ENCODE assay signal across 9 mouse cellular contexts in genomic region chrX:144687742-144688141, GRCm38 (mm10). TPM values are rescaled to one million over a fixed set of nuclear protein-coding genes. Genes with fewer than 3 reads are reported as not detected.
DNase-seq lines count a peak whose midpoint lies in the region; ATAC-seq and TF ChIP-seq lines count a peak whose summit lies in the region.
"Had no signal": no experiment of that assay in that cellular context is flagged by ENCODE, and none has a peak within 500 bp of the region (broad histone marks: within the 10 kb centered on the region; RNA-seq: fewer than 3 reads in every experiment).

No protein-coding gene starts in this region.

- no peak for TF ChIP-seq EP300 in heart, adult 2 months (IDR thresholded peaks at IDR 0.05; ENCODE audit: insufficient read depth, low read depth, low read length)

- ATAC-seq in heart, embryonic 11.5 days (replicated peaks; ENCODE audit: insufficient number of reproducible peaks, low FRiP score, low TSS enrichment): no peak
- ATAC-seq in limb, embryonic 15.5 days (ENCODE audit: insufficient number of reproducible peaks, low FRiP score, low TSS enrichment, low read depth): no peak
- ATAC-seq in megakaryocyte-erythroid progenitor cell, adult 5-6 weeks (replicated peaks; ENCODE audit: low FRiP score, low TSS enrichment, poor library complexity, severe bottlenecking): no peak

- no peak overlapping the region for H3K27ac ChIP-seq in heart, embryonic 11.5 days (ENCODE audit: low read depth, low read length)
- H3K27ac ChIP-seq in heart, adult 2 months: no peak overlapping the region
- H3K27ac ChIP-seq in forebrain, embryonic 10.5 days: no peak overlapping the region
- H3K27ac ChIP-seq in limb, embryonic 15.5 days: no peak overlapping the region

- no peaks in the 10 kb centered on the region for H3K79me2 ChIP-seq in heart, adult 2 months (replicated peaks; ENCODE audit: control insufficient read depth, insufficient read depth, low read length)

- H3K9me3 ChIP-seq in heart, embryonic 11.5 days (replicated peaks; ENCODE audit: control insufficient read depth, low read length): no peaks in the 10 kb centered on the region
- no peaks in the 10 kb centered on the region for H3K9me3 ChIP-seq in forebrain, embryonic 10.5 days
- no peaks in the 10 kb centered on the region for H3K9me3 ChIP-seq in limb, embryonic 15.5 days

- TF ChIP-seq CTCF in heart, adult 2 months (IDR thresholded peaks at IDR 0.05): no peak

- H3K36me3 ChIP-seq in heart, embryonic 11.5 days (ENCODE audit: control insufficient read depth, insufficient read depth, low read length): no peaks in the 10 kb centered on the region
- no peaks in the 10 kb centered on the region for H3K36me3 ChIP-seq in heart, adult 2 months (ENCODE audit: control insufficient read depth, insufficient read depth, low read length)
- no peaks in the 10 kb centered on the region for H3K36me3 ChIP-seq in forebrain, embryonic 10.5 days (replicated peaks)
- H3K36me3 ChIP-seq in limb, embryonic 15.5 days: no peaks in the 10 kb centered on the region

- no peak for TF ChIP-seq POLR2A in heart, adult 2 months (IDR thresholded peaks at IDR 0.05; ENCODE audit: insufficient read depth, low read depth, low read length)

- H3K4me3 ChIP-seq in heart, embryonic 11.5 days (ENCODE audit: low read depth, low read length): peak overlapping the region; percentile 50
- H3K4me3 ChIP-seq in heart, adult 2 months: no peak overlapping the region
- H3K4me3 ChIP-seq in forebrain, embryonic 10.5 days: peak overlapping the region; percentile 56
- peak overlapping the region; percentile 40 for H3K4me3 ChIP-seq in limb, embryonic 15.5 days

- no peak overlapping the region for H3K9ac ChIP-seq in heart, embryonic 11.5 days (ENCODE audit: low read depth, low read length)
- H3K9ac ChIP-seq in heart, adult 2 months (ENCODE audit: low read depth, low read length): no peak overlapping the region
- no peak overlapping the region for H3K9ac ChIP-seq in limb, embryonic 15.5 days

- DNase-seq in heart, adult 2 months: no peak
- DNase-seq in R1 (ENCODE audit: low read depth, low spot score): peak; percentile 4
- DNase-seq in forebrain, embryonic 10.5 days (ENCODE audit: extremely low spot score, low spot score): peak; percentile 14
- DNase-seq in urinary bladder, postnatal 36 days (ENCODE audit: low spot score in 2 of 2): no peak
- DNase-seq in urinary bladder, adult 2 months (ENCODE audit: low spot score): no peak

- no peaks in the 10 kb centered on the region for H3K4me1 ChIP-seq in heart, embryonic 11.5 days (ENCODE audit: control insufficient read depth, insufficient read depth, low read length)
- no peaks in the 10 kb centered on the region for H3K4me1 ChIP-seq in heart, adult 2 months (ENCODE audit: control insufficient read depth, insufficient read depth, low read length)
- 0 out of 2 replicates have a peak, but pooled peaks cover 4% of the 10 kb centered on the region for H3K4me1 ChIP-seq in forebrain, embryonic 10.5 days
- no peaks in the 10 kb centered on the region for H3K4me1 ChIP-seq in limb, embryonic 15.5 days

- peaks cover 9% of the 10 kb centered on the region; the same call in 1 of the 2 replicates for H3K27me3 ChIP-seq in heart, embryonic 11.5 days (ENCODE audit: control insufficient read depth, insufficient read depth, low read length)
- peaks cover 1% of the 10 kb centered on the region; the same call in 1 of the 2 replicates for H3K27me3 ChIP-seq in heart, adult 2 months (ENCODE audit: control insufficient read depth, insufficient read depth, low read length)
- H3K27me3 ChIP-seq in forebrain, embryonic 10.5 days (ENCODE audit: poor library complexity, severe bottlenecking): peaks cover 80% of the 10 kb centered on the region
- H3K27me3 ChIP-seq in limb, embryonic 15.5 days: peaks cover 48% of the 10 kb centered on the region

- intact Hi-C loops in heart, adult 2 months (cut with DNase I): no loop called here

- WGBS in heart, embryonic 11.5 days (ENCODE audit: insufficient replicate concordance): 23% methylated on average over 20 of the region's 20 CpGs
- 28% methylated on average over 20 of the region's 20 CpGs for WGBS in heart, adult 2 months
- 23% methylated on average over 20 of the region's 20 CpGs for WGBS in forebrain, embryonic 10.5 days
- 37% methylated on average over 20 of the region's 20 CpGs for WGBS in limb, embryonic 15.5 days

- H3K4me2 ChIP-seq in heart, embryonic 11.5 days: peak overlapping the region; percentile 65
- peak overlapping the region; percentile 61 for H3K4me2 ChIP-seq in limb, embryonic 15.5 days

RNA-seq across cellular contexts. Expression of gene Trpc5, which starts 0.2 kb away (rescaled TPM):
- 0.56 and 0.86 TPM in 2 replicates for polyA plus RNA-seq in heart, embryonic 11.5 days (2014; fragmentation: Nextera tagmentation; extraction: Ambion mirVana)
- not detected for total RNA-seq in heart, adult 2 months (2021)
- not detected in 2 replicates for polyA plus RNA-seq in heart, adult 2 months (2012; rRNA removed)
- 0.06 TPM in 1 of 2 replicates, not detected in the other for polyA plus RNA-seq in forebrain, embryonic 10.5 days (2016; fragmentation: Nextera tagmentation; extraction: Ambion mirVana)
- 0.24 and 0.28 TPM in 2 replicates for polyA plus RNA-seq in limb, embryonic 15.5 days (2015; fragmentation: Nextera tagmentation; extraction: Ambion mirVana)
- not detected in 2 replicates for total RNA-seq in megakaryocyte-erythroid progenitor cell, adult 5-6 weeks (2014; fragmentation: Nextera tagmentation)
- not detected in 2 replicates for total RNA-seq in megakaryocyte-erythroid progenitor cell, adult 5-6 weeks (2017)
- not detected in 2 replicates for polyA plus RNA-seq in urinary bladder, adult 2 months (2012; rRNA removed)

RNA-seq across cellular contexts. Expression of gene Rtl4, which starts 1.0 kb away (rescaled TPM):
- polyA plus RNA-seq in heart, embryonic 11.5 days (2014; fragmentation: Nextera tagmentation; extraction: Ambion mirVana): 0.80 and 1.2 TPM in 2 replicates
- not detected for total RNA-seq in heart, adult 2 months (2021)
- not detected in 2 replicates for polyA plus RNA-seq in heart, adult 2 months (2012; rRNA removed)
- 0.09 and 0.11 TPM in 2 replicates for polyA plus RNA-seq in forebrain, embryonic 10.5 days (2016; fragmentation: Nextera tagmentation; extraction: Ambion mirVana)
- 0.65 and 0.81 TPM in 2 replicates for polyA plus RNA-seq in limb, embryonic 15.5 days (2015; fragmentation: Nextera tagmentation; extraction: Ambion mirVana)
- not detected in 2 replicates for total RNA-seq in megakaryocyte-erythroid progenitor cell, adult 5-6 weeks (2014; fragmentation: Nextera tagmentation)
- not detected in 2 replicates for total RNA-seq in megakaryocyte-erythroid progenitor cell, adult 5-6 weeks (2017)
- polyA plus RNA-seq in urinary bladder, adult 2 months (2012; rRNA removed): 0.08 and 0.12 TPM in 2 replicates
- total RNA-seq: ES-E14 had no signal

Comparison
In these comparisons a context has a peak if more than half of its experiments do, and no peak if none do; other contexts are left out.
1. DNase-seq: peak in R1 (single experiment) and forebrain, embryonic 10.5 days (single experiment); none in heart, adult 2 months (0 of 2), urinary bladder, postnatal 36 days (0 of 2) and urinary bladder, adult 2 months (single experiment).